Mouse (Mus musculus) midbrain, embryonic 15.5 days (tissue): ENCODE measurements around the gene Nt5c1a. TPM values are rescaled to one million over a fixed set of nuclear protein-coding genes. Genes with fewer than 3 reads are reported as not detected.
"Not testable (repeated sequence)": the region's sequence is repeated elsewhere in the genome, so short reads cannot be mapped to it uniquely, and the experiment has no call there.

Experiments used
- ATAC-seq: fragments of 200-750 bp; cut with Nextera tagmentation; replicated peaks from 2 replicates; pipeline ENCODE4 v1.8.0; 2017; ENCODE audit warnings: moderate TSS enrichment
- H3K27ac ChIP-seq: fragments of 300-500 bp; sonication (generic); 2 replicates; pipeline ENCODE4 v1.5.1; 2015; ENCODE audit warnings: mild to moderate bottlenecking, inconsistent platforms
- H3K27me3 ChIP-seq: fragments of 300-500 bp; sonication (generic); replicated peaks from 2 replicates; pipeline ENCODE4 v1.6.1; 2015; ENCODE audit warnings: inconsistent platforms
- H3K36me3 ChIP-seq: fragments of 300-500 bp; sonication (generic); replicated peaks from 2 replicates; pipeline ENCODE4 v1.6.1; 2015; ENCODE audit warnings: inconsistent platforms
- H3K4me1 ChIP-seq: fragments of 300-500 bp; sonication (generic); 2 replicates; pipeline ENCODE4 v1.6.1; 2015; ENCODE audit warnings: inconsistent platforms
- H3K4me2 ChIP-seq: fragments of 300-500 bp; sonication (generic); 2 replicates; pipeline ENCODE4 v1.6.1; 2015; ENCODE audit warnings: inconsistent platforms, mild to moderate bottlenecking, moderate library complexity
- H3K4me3 ChIP-seq: fragments of 300-500 bp; sonication (generic); 2 replicates; pipeline ENCODE4 v1.5.1; 2015; ENCODE audit warnings: mild to moderate bottlenecking, inconsistent platforms
- H3K9ac ChIP-seq: fragments of 300-500 bp; sonication (generic); 2 replicates; pipeline ENCODE4 v1.6.1; 2015; ENCODE audit warnings: mild to moderate bottlenecking, inconsistent platforms
- H3K9me3 ChIP-seq: fragments of 300-500 bp; sonication (generic); 2 replicates; pipeline ENCODE4 v1.6.1; 2016; ENCODE audit warnings: inconsistent platforms
- WGBS: fragments of 180-500 bp; shearing (Covaris S2); methylation state at CpG from one replicate; pipeline ENCODE4 v1.1.7; 2015; ENCODE audit warnings: mixed read lengths; 5-methylcytosine and 5-hydroxymethylcytosine counted together
- polyA plus RNA-seq: library from polyadenylated mRNA; unstranded; fragments of >200 nt; fragmentation: Nextera tagmentation; extraction: Ambion mirVana; gene quantifications from 2 replicates; pipeline ENCODE4 v1.2.1, GENCODE M21; 2015

Gene Nt5c1a
- polyA plus RNA-seq: 0.32 TPM in 1 of 2 replicates, not detected in the other

GRCm38 (mm10) chr4:123201186-123202093, at the start of gene Nt5c1a:
Gene Nt5c1a, plus strand, starts transcription at chr4:123201504.
- ATAC-seq: peak; percentile 72
- under 1% methylated on average over 58 of the region's 58 CpGs for WGBS
- H3K36me3 ChIP-seq: no peaks in the 10 kb centered on the region

GRCm38 (mm10) chr4:123152003-123152402, 49.3 kb upstream of the Nt5c1a start:
- Histone ChIP-seq H3K27ac (no peak overlapping the region), H3K9me3 (no peaks in the 10 kb centered on the region), H3K4me2 (no peak overlapping the region), H3K4me1 (no peaks in the 10 kb centered on the region), H3K4me3 (no peak overlapping the region), H3K36me3 (no peaks in the 10 kb centered on the region), H3K9ac (no peak overlapping the region), H3K27me3 (no peaks in the 10 kb centered on the region; the same call in 1 of the 2 replicates)
- 80% methylated on average over 4 of the region's 4 CpGs for WGBS
- ATAC-seq: no peak

More at GRCm38 (mm10) chr4:123201186-123202093, at the start of gene Nt5c1a:
- Histone ChIP-seq H3K27me3 (peaks cover 19% of the 10 kb centered on the region; the same call in 1 of the 2 replicates), H3K9ac (peak within 1 kb of the TSS; percentile 40; the same call in 1 of the 2 replicates), H3K4me2 (peak within 1 kb of the TSS; percentile 78), H3K4me3 (peak within 1 kb of the TSS; percentile 34), H3K9me3 (no peaks in the 10 kb centered on the region), H3K4me1 (peaks cover 14% of the 10 kb centered on the region), H3K27ac (no peak within 1 kb of the TSS)

- no peaks in the 10 kb centered on the region for H3K4me1 ChIP-seq
- H3K27me3 ChIP-seq: no peaks in the 10 kb centered on the region; the same call in 1 of the 2 replicates
- no peak overlapping the region for H3K9ac ChIP-seq
- H3K36me3 ChIP-seq: no peaks in the 10 kb centered on the region
- 45% methylated on average over 5 of the region's 5 CpGs for WGBS
- ATAC-seq: no peak
- H3K4me2 ChIP-seq: no peak overlapping the region
- H3K9me3 ChIP-seq: no peaks in the 10 kb centered on the region
- no peak overlapping the region for H3K27ac ChIP-seq
- no peak overlapping the region for H3K4me3 ChIP-seq
Measured at GRCm38 (mm10) chr4:123152976-123153375, 48.3 kb upstream of the Nt5c1a start.

- Histone ChIP-seq H3K9me3 (no peaks in the 10 kb centered on the region), H3K9ac (no peak overlapping the region), H3K4me1 (no peaks in the 10 kb centered on the region), H3K4me3 (no peak overlapping the region), H3K4me2 (no peak overlapping the region), H3K36me3 (no peaks in the 10 kb centered on the region), H3K27me3 (no peaks in the 10 kb centered on the region; the same call in 1 of the 2 replicates), H3K27ac (no peak overlapping the region)
- 30% methylated on average over 4 of the region's 4 CpGs for WGBS
- ATAC-seq: peak; percentile 56; the same call in 1 of the 2 replicates
Measured at GRCm38 (mm10) chr4:123155004-123155403, 46.3 kb upstream of the Nt5c1a start.

- Histone ChIP-seq H3K36me3 (no peaks in the 10 kb centered on the region), H3K4me2 (no peak overlapping the region), H3K9ac (no peak overlapping the region), H3K27ac (no peak overlapping the region), H3K27me3 (no peaks in the 10 kb centered on the region; the same call in 1 of the 2 replicates), H3K4me3 (no peak overlapping the region), H3K4me1 (no peaks in the 10 kb centered on the region), H3K9me3 (no peaks in the 10 kb centered on the region)
- 59% methylated on average over 2 of the region's 2 CpGs for WGBS
- ATAC-seq: no peak
Measured at GRCm38 (mm10) chr4:123155427-123155826, 45.9 kb upstream of the Nt5c1a start.

GRCm38 (mm10) chr4:123155840-123156239, 45.5 kb upstream of the Nt5c1a start:
- Histone ChIP-seq H3K36me3 (no peaks in the 10 kb centered on the region), H3K9me3 (no peaks in the 10 kb centered on the region), H3K4me2 (no peak overlapping the region), H3K4me1 (no peaks in the 10 kb centered on the region), H3K4me3 (no peak overlapping the region), H3K27ac (no peak overlapping the region), H3K9ac (no peak overlapping the region), H3K27me3 (no peaks in the 10 kb centered on the region; the same call in 1 of the 2 replicates)
- ATAC-seq: no peak

GRCm38 (mm10) chr4:123160571-123160970, 40.7 kb upstream of the Nt5c1a start:
- no peak overlapping the region for H3K4me3 ChIP-seq
- no peaks in the 10 kb centered on the region for H3K9me3 ChIP-seq
- no peaks in the 10 kb centered on the region; the same call in 1 of the 2 replicates for H3K27me3 ChIP-seq
- no peaks in the 10 kb centered on the region for H3K36me3 ChIP-seq
- no peak overlapping the region for H3K9ac ChIP-seq
- 83% methylated on average over 6 of the region's 6 CpGs for WGBS
- peaks cover 12% of the 10 kb centered on the region for H3K4me1 ChIP-seq
- H3K27ac ChIP-seq: no peak overlapping the region
- H3K4me2 ChIP-seq: no peak overlapping the region
- no peak for ATAC-seq

- H3K4me2 ChIP-seq, H3K27ac ChIP-seq, H3K27me3 ChIP-seq, ATAC-seq, H3K36me3 ChIP-seq, H3K9me3 ChIP-seq, H3K4me3 ChIP-seq, H3K9ac ChIP-seq: not testable (repeated sequence)
- H3K4me1 ChIP-seq: peaks cover 12% of the 10 kb centered on the region
- WGBS: 93% methylated on average over 3 of the region's 3 CpGs
Measured at GRCm38 (mm10) chr4:123161251-123161650, 40.1 kb upstream of the Nt5c1a start.

- Histone ChIP-seq H3K27me3 (no peaks in the 10 kb centered on the region), H3K27ac (no peak overlapping the region), H3K36me3 (no peaks in the 10 kb centered on the region), H3K4me3 (no peak overlapping the region), H3K4me2 (peak overlapping the region; percentile 40), H3K9ac (no peak overlapping the region), H3K9me3 (no peaks in the 10 kb centered on the region), H3K4me1 (peaks cover 12% of the 10 kb centered on the region)
- peak; percentile 70; the same call in 1 of the 2 replicates for ATAC-seq
- 7% methylated on average over 15 of the region's 15 CpGs for WGBS
Measured at GRCm38 (mm10) chr4:123162305-123162917, 38.9 kb upstream of the Nt5c1a start.

GRCm38 (mm10) chr4:123164157-123164556, 37.1 kb upstream of the Nt5c1a start:
- no peaks in the 10 kb centered on the region for H3K36me3 ChIP-seq
- H3K9ac ChIP-seq: no peak overlapping the region
- H3K4me1 ChIP-seq: peaks cover 12% of the 10 kb centered on the region
- H3K4me3 ChIP-seq: no peak overlapping the region
- no peak overlapping the region for H3K4me2 ChIP-seq
- H3K27me3 ChIP-seq: no peaks in the 10 kb centered on the region
- ATAC-seq: no peak
- 92% methylated on average over 15 of the region's 15 CpGs for WGBS
- no peaks in the 10 kb centered on the region for H3K9me3 ChIP-seq
- H3K27ac ChIP-seq: no peak overlapping the region

- Histone ChIP-seq H3K36me3 (no peaks in the 10 kb centered on the region), H3K9ac (no peak overlapping the region)
- ATAC-seq: no peak
Measured at GRCm38 (mm10) chr4:123171811-123172210, 29.5 kb upstream of the Nt5c1a start.

More at GRCm38 (mm10) chr4:123171811-123172210, 29.5 kb upstream of the Nt5c1a start:
- Histone ChIP-seq H3K27me3 (0 out of 2 replicates have a peak, but pooled peaks cover 7% of the 10 kb centered on the region), H3K4me3 (no peak overlapping the region), H3K4me1 (no peaks in the 10 kb centered on the region), H3K27ac (no peak overlapping the region), H3K4me2 (no peak overlapping the region), H3K9me3 (no peaks in the 10 kb centered on the region)
